In the genomic region with DNA sequence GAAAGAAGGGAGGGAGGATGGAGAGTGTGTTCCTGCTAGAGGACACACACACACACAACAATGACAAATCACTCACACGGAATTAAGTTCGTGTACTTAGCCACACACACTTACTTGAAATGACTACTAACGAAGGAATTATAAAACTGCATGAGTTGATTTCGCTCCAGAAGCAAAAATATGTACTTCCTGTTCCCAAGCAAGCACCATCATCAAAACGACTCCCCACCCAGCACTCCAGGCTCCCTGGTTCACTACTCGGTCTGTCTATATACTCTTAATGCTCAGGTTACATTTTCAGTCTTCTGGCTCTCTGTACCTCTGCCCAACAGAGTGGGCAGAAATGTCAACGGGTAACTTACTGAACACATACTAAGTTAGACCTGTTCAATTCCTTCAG, we compare ENCODE assay signal across 25 mouse cellular contexts.
DNase-seq lines count a peak whose midpoint lies in the region; ATAC-seq lines count a peak whose summit lies in the region.
"Had no signal": no experiment of that assay in that cellular context is flagged by ENCODE, and none has a peak within 500 bp of the region (broad histone marks: within the 10 kb centered on the region; RNA-seq: fewer than 3 reads in every experiment).

No protein-coding gene starts in this region.

- no peak overlapping the region for H3K4me3 ChIP-seq in brown adipose tissue, adult 24 weeks (ENCODE audit: insufficient read depth, low read depth, low read length)
- H3K4me3 ChIP-seq in forebrain, embryonic 14.5 days (ENCODE audit: low read depth, low read length), result no peak overlapping the region
- H3K4me3 ChIP-seq: embryonic facial prominence, embryonic 12.5 days; embryonic facial prominence, embryonic 15.5 days; erythroblast, embryonic 14.5 days; forebrain, embryonic 12.5 days had no signal

- DNase-seq in frontal cortex, postnatal 36 days (ENCODE audit: low spot score in 2 of 2), result no peak
- peak; percentile 9 for DNase-seq in kidney, postnatal 14 days
- no peak for DNase-seq in kidney, adult 18-20 months
- no peak for DNase-seq in forebrain, embryonic 14.5 days (ENCODE audit: low spot score)
- DNase-seq: adrenal gland, adult 8-10 months; adrenal gland, postnatal 25 days; cerebellum, adult 18-20 months; cerebellum, adult 9-10 months; cerebellum, postnatal 14 days; gastrocnemius, postnatal 14 days; heart, adult 11 months; heart, postnatal 10 days; heart, postnatal 4 days had no signal

- no peak overlapping the region for H3K4me2 ChIP-seq in forebrain, embryonic 14.5 days (ENCODE audit: low read length)
- H3K4me2 ChIP-seq: embryonic facial prominence, embryonic 12.5 days; embryonic facial prominence, embryonic 15.5 days; forebrain, embryonic 12.5 days; heart, embryonic 11.5 days; hindbrain, embryonic 14.5 days had no signal

- peak overlapping the region; percentile 23; the same call in 1 of the 2 replicates for H3K27ac ChIP-seq in brown adipose tissue, adult 24 weeks (replicated peaks; ENCODE audit: low read depth, low read length)
- H3K27ac ChIP-seq in forebrain, embryonic 14.5 days (ENCODE audit: low read depth, low read length), result no peak overlapping the region
- H3K27ac ChIP-seq: embryonic facial prominence, embryonic 12.5 days; embryonic facial prominence, embryonic 15.5 days; forebrain, embryonic 12.5 days; hindbrain, embryonic 14.5 days; hindbrain, postnatal 0 days had no signal

- 0 out of 2 replicates have a peak, but pooled peaks have one; percentile 34 for ATAC-seq in frontal cortex, adult (ENCODE audit: low TSS enrichment)
- no peak for ATAC-seq in forebrain, embryonic 14.5 days
- ATAC-seq: activated CD4-positive, CD25-positive, alpha-beta regulatory T cell, adult 4 months; forebrain, embryonic 16.5 days; hindbrain, postnatal 0 days; inflammation-experienced regulatory T-cells, adult 6 months had no signal

- peaks cover 4% of the 10 kb centered on the region; the same call in 1 of the 2 replicates for H3K36me3 ChIP-seq in forebrain, embryonic 14.5 days (ENCODE audit: control insufficient read depth, insufficient read depth, low read length)

- H3K4me1 ChIP-seq in brown adipose tissue, adult 24 weeks (ENCODE audit: control insufficient read depth, insufficient read depth, insufficient read length, low read length), result no peaks in the 10 kb centered on the region
- H3K4me1 ChIP-seq in forebrain, embryonic 14.5 days (ENCODE audit: control insufficient read depth, insufficient read depth, low read length), result no peaks in the 10 kb centered on the region
- H3K4me1 ChIP-seq: embryonic facial prominence, embryonic 12.5 days; embryonic facial prominence, embryonic 15.5 days; forebrain, embryonic 12.5 days had no signal

- H3K27me3 ChIP-seq in forebrain, embryonic 14.5 days (replicated peaks; ENCODE audit: control insufficient read depth, insufficient read depth, low read length), result no peaks in the 10 kb centered on the region
- H3K27me3 ChIP-seq: embryonic facial prominence, embryonic 12.5 days; embryonic facial prominence, embryonic 15.5 days; forebrain, embryonic 12.5 days had no signal

- no peaks in the 10 kb centered on the region for H3K9me3 ChIP-seq in forebrain, embryonic 14.5 days (replicated peaks; ENCODE audit: control insufficient read depth, low read length)
- H3K9me3 ChIP-seq: embryonic facial prominence, embryonic 12.5 days; embryonic facial prominence, embryonic 15.5 days; forebrain, embryonic 12.5 days had no signal

- no peak overlapping the region for H3K9ac ChIP-seq in forebrain, embryonic 14.5 days (ENCODE audit: low read length)
- H3K9ac ChIP-seq: embryonic facial prominence, embryonic 12.5 days; embryonic facial prominence, embryonic 15.5 days; forebrain, embryonic 12.5 days; hindbrain, embryonic 14.5 days had no signal

- 83% methylated on average over 7 of the region's 7 CpGs for WGBS in forebrain, embryonic 14.5 days
